Mouse (Mus musculus) neural tube, embryonic 12.5 days (tissue): ENCODE measurements around the gene Ccdc186. TPM values are rescaled to one million over a fixed set of nuclear protein-coding genes. Genes with fewer than 3 reads are reported as not detected.

ENCODE experiments used
- ATAC-seq: fragments of 200-750 bp; cut with Nextera tagmentation; 2 replicates; pipeline ENCODE4 v1.8.0; 2017; ENCODE audit warnings: low read depth, mild to moderate bottlenecking, moderate TSS enrichment, moderate library complexity; ENCODE audit not compliant: low FRiP score
- H3K27ac ChIP-seq: fragments of 300-500 bp; sonication (generic); 2 replicates; pipeline ENCODE4 v1.5.1; 2016
- H3K27me3 ChIP-seq: fragments of 300-500 bp; sonication (generic); replicated peaks from 2 replicates; pipeline ENCODE4 v1.6.1; 2016; ENCODE audit warnings: mild to moderate bottlenecking
- H3K36me3 ChIP-seq: fragments of 300-500 bp; sonication (generic); 2 replicates; pipeline ENCODE4 v1.6.1; 2016; ENCODE audit warnings: mild to moderate bottlenecking
- H3K4me1 ChIP-seq: fragments of 300-500 bp; sonication (generic); 2 replicates; pipeline ENCODE4 v1.6.1; 2016
- H3K4me2 ChIP-seq: fragments of 300-500 bp; sonication (generic); replicated peaks from 2 replicates; pipeline ENCODE4 v1.6.1; 2016; ENCODE audit warnings: mild to moderate bottlenecking
- H3K4me3 ChIP-seq: fragments of 300-500 bp; sonication (generic); 2 replicates; pipeline ENCODE4 v1.5.1; 2016
- H3K9ac ChIP-seq: fragments of 300-500 bp; sonication (generic); 2 replicates; pipeline ENCODE4 v1.6.1; 2016; ENCODE audit warnings: mild to moderate bottlenecking
- H3K9me3 ChIP-seq: fragments of 300-500 bp; sonication (generic); 2 replicates; pipeline ENCODE4 v1.6.1; 2016; ENCODE audit warnings: mild to moderate bottlenecking
- WGBS: fragments of 180-500 bp; shearing (Covaris S2); methylation state at CpG from one replicate; pipeline ENCODE4 v1.1.7; 2016; 5-methylcytosine and 5-hydroxymethylcytosine counted together
- polyA plus RNA-seq: library from polyadenylated mRNA; unstranded; fragments of >200 nt; fragmentation: Nextera tagmentation; extraction: Ambion mirVana; gene quantifications from 2 replicates; pipeline ENCODE4 v1.2.1, GENCODE M21; 2016

The Ccdc186 gene
- polyA plus RNA-seq, 1 experiment from 2014 or later, result 25.1 TPM

DNA sequence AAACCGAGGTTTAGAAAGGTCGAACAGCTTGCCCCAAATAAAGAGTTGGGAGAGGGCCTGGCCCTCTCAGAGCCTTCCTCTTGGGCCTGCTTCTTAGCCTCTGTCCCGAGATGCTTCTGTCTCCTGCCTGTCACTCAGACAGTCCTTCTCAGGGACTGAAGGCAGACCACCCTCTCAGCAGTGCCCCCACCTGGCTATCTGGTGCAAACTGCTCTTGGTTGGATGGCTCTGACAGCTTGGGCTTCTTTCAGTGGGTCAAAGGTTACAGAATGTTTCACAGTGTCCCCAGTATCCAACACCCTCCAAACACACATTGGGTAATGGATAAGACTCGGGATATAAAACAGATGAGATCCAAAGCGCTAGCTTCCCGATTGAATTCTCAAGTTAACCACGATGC lies 76.9 kb downstream of the Ccdc186 start:
- Histone ChIP-seq H3K4me1 (no peaks in the 10 kb centered on the region), H3K27me3 (no peaks in the 10 kb centered on the region), H3K9ac (no peak overlapping the region), H3K27ac (no peak overlapping the region), H3K4me3 (no peak overlapping the region), H3K4me2 (no peak overlapping the region), H3K36me3 (no peaks in the 10 kb centered on the region), H3K9me3 (no peaks in the 10 kb centered on the region)
- 71% methylated on average over 7 of the region's 7 CpGs for WGBS
- ATAC-seq, result no peak

Other genes with a start within 250 kb of the Ccdc186 start
- gene Adrb1, start 100.0 kb downstream of the Ccdc186 start, polyA plus RNA-seq, result 0.30 and 0.54 TPM in 2 replicates
- 0.76 and 0.78 TPM in 2 replicates for gene Tdrd1, start 4.0 kb upstream of the Ccdc186 start, polyA plus RNA-seq
- gene Vwa2, start 52.1 kb upstream of the Ccdc186 start, polyA plus RNA-seq, result 1.5 TPM in 2 replicates
- 15.5 and 17.3 TPM in 2 replicates for gene Afap1l2, start 186.0 kb upstream of the Ccdc186 start, polyA plus RNA-seq